Mouse (Mus musculus) stomach, postnatal 0 days (tissue): ENCODE results near the gene Pvr.

Experiments
- CTCF ChIP-seq: IDR thresholded peaks from 2 replicates; pipeline ENCODE4 v1.5.1; 2016; ENCODE audit warnings: antibody characterized with exemption, low read depth, mild to moderate bottlenecking, moderate library complexity
- EP300 ChIP-seq: optimal IDR thresholded peaks from 2 replicates; pipeline ENCODE3; 2016; ENCODE audit warnings: antibody characterized with exemption

GRCm38 (mm10) chr7:19867751-19868399, 53.1 kb downstream of the Pvr start:
- TF ChIP-seq CTCF, result no peak
- no peak for TF ChIP-seq EP300
